Mouse (Mus musculus): ENCODE results near the gene Sigmar1. TPM values are rescaled to one million over a fixed set of nuclear protein-coding genes. Genes with fewer than 3 reads are reported as not detected.

The Sigmar1 gene
- total and polyA plus RNA-seq, 3 experiments = 26.4 to 97.5 (median 60.7) TPM

DNA sequence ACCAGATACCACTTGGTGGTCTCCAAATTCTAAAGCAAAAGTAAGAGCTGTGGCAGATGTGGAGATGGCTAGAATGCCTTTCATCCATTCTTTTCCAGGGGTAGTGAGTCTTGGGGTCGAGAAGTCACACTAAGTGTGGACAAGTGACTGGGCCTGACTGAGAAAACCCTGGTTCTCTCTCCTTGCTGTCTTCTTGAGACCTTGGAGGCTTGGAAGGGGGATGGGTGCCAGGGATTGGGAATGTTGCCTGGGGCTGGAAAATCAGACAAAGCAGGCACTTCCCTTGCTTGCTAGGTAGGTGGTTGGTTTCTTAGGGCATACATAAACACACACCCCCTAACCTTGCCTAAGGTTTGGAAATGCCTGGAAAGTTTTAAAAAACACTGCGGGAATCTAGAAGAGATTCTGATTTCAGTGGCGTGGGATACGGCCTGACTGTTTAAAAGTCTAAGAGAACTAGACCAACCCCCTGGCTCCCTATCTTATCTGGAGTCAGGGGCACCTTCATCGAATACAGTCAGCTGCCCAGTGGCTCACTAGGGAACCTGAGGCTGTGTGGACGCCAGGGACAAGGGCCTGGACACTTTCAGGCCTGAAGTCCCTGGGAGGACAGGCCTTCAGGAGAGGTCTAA, 3.8 kb upstream of the Sigmar1 start:
- Histone ChIP-seq H3K36me3 (replicated peaks in 1 of 2; ENCODE audit: control insufficient read depth in 1 of 2, insufficient read depth in 1 of 2, low read length in 1 of 2) (peaks cover 13 to 49% of the 10 kb centered on the region in 2 experiments), H3K4me2 (ENCODE audit: insufficient read depth, low read depth, poor library complexity, severe bottlenecking) (no peak overlapping the region), H3K79me2 (replicated peaks; ENCODE audit: control insufficient read depth, extremely low read depth, insufficient read depth, poor library complexity, severe bottlenecking) (no peaks in the 10 kb centered on the region), H3K27ac (ENCODE audit: insufficient read depth, low read depth) (no peak overlapping the region), H3K27me3 (replicated peaks) (no peaks in the 10 kb centered on the region), H3K4me1 (ENCODE audit: control insufficient read depth in 1 of 2, insufficient read depth in 2 of 2) (peaks cover 5 to 25% of the 10 kb centered on the region in 2 experiments), H3K9me3 (replicated peaks; ENCODE audit: low read length) (no peaks in the 10 kb centered on the region), H3K4me3 (replicated peaks in 1 of 3; ENCODE audit: low read depth in 2 of 3, low read length in 2 of 3, poor library complexity in 1 of 3) (no peak overlapping the region), H3K9ac (ENCODE audit: insufficient read depth, low read depth) (no peak overlapping the region)
- no peak for TF ChIP-seq MAX (IDR thresholded peaks at IDR 0.05; ENCODE audit: low read length)
- TF ChIP-seq EP300 (IDR thresholded peaks at IDR 0.05; ENCODE audit: low read length) = no peak
- TF ChIP-seq GABPA (IDR thresholded peaks at IDR 0.05; ENCODE audit: insufficient replicate concordance, low read depth, low read length) = no peak
- TF ChIP-seq RAD21 (IDR thresholded peaks at IDR 0.05; ENCODE audit: low read depth, low read length) = no peak
- no peak for TF ChIP-seq POLR2AphosphoS2 (IDR thresholded peaks at IDR 0.05; ENCODE audit: low read depth, low read length)
- no peak for TF ChIP-seq NELFE (IDR thresholded peaks at IDR 0.05; ENCODE audit: low read depth, low read length)
- TF ChIP-seq IRF4 (IDR thresholded peaks at IDR 0.05; ENCODE audit: low read depth, low read length) = no peak
- no peak for TF ChIP-seq CHD1 (IDR thresholded peaks at IDR 0.05; ENCODE audit: low read depth, low read length)
- no peak for TF ChIP-seq MYC (IDR thresholded peaks at IDR 0.05; ENCODE audit: low read depth, low read length)
- no peak for TF ChIP-seq ZNF384 (IDR thresholded peaks at IDR 0.05; ENCODE audit: low read depth, low read length)
- TF ChIP-seq MAFK (IDR thresholded peaks at IDR 0.05; ENCODE audit: insufficient replicate concordance, low read length) = no peak
- TF ChIP-seq NRF1 (IDR thresholded peaks at IDR 0.05; ENCODE audit: low read depth, low read length) = no peak
- no peak for TF ChIP-seq JUND (conservative IDR thresholded peaks at IDR 0.05; ENCODE audit: low read depth, low read length)
- TF ChIP-seq ZKSCAN1 (IDR thresholded peaks at IDR 0.05; ENCODE audit: borderline replicate concordance, low read depth, low read length) = no peak
- dilution Hi-C loops (cut with MboI; ENCODE audit: extremely low pct_ligation_motif_present, extremely low pct_unique_long_range_greater_than_20kb, low sequenced_read_pairs) = no loop called here
- in situ Hi-C loops (cut with MboI; ENCODE audit: low pct_ligation_motif_present, low pct_unique_long_range_greater_than_20kb, low sequenced_read_pairs) = no loop called here
- no peak for DNase-seq (ENCODE audit: extremely low read depth)

- H3K4me2 ChIP-seq (ENCODE audit: insufficient read depth, low read depth, poor library complexity, severe bottlenecking) = no peak overlapping the region
- no peaks in the 10 kb centered on the region for H3K79me2 ChIP-seq (replicated peaks; ENCODE audit: control insufficient read depth, extremely low read depth, insufficient read depth, poor library complexity, severe bottlenecking)
- dilution Hi-C loops (cut with MboI; ENCODE audit: extremely low pct_ligation_motif_present, extremely low pct_unique_long_range_greater_than_20kb, low sequenced_read_pairs) = no loop called here
- in situ Hi-C loops (cut with MboI; ENCODE audit: low pct_ligation_motif_present, low pct_unique_long_range_greater_than_20kb, low sequenced_read_pairs) = no loop called here
- peaks cover 6 to 27% of the 10 kb centered on the region in 2 experiments for H3K4me1 ChIP-seq (ENCODE audit: control insufficient read depth in 1 of 2, insufficient read depth in 2 of 2)
- no peaks in the 10 kb centered on the region for H3K27me3 ChIP-seq (replicated peaks)
- TF ChIP-seq ZMIZ1 (IDR thresholded peaks at IDR 0.05; ENCODE audit: low read depth, low read length) (no peak), POLR2A (IDR thresholded peaks at IDR 0.05; ENCODE audit: low read depth, low read length) (no peak), ZNF384 (IDR thresholded peaks at IDR 0.05; ENCODE audit: low read depth, low read length) (no peak), MAFK (IDR thresholded peaks at IDR 0.05; ENCODE audit: insufficient replicate concordance, low read length) (no peak)
- no peak for DNase-seq (ENCODE audit: extremely low read depth)
- peaks cover 13 to 49% of the 10 kb centered on the region in 2 experiments for H3K36me3 ChIP-seq (replicated peaks in 1 of 2; ENCODE audit: control insufficient read depth in 1 of 2, insufficient read depth in 1 of 2, low read length in 1 of 2)
- H3K27ac ChIP-seq (ENCODE audit: insufficient read depth, low read depth) = no peak overlapping the region
- H3K9ac ChIP-seq (ENCODE audit: insufficient read depth, low read depth) = no peak overlapping the region
- H3K9me3 ChIP-seq (replicated peaks; ENCODE audit: low read length) = no peaks in the 10 kb centered on the region
- H3K4me3 ChIP-seq (replicated peaks in 1 of 3; ENCODE audit: low read depth in 2 of 3, low read length in 2 of 3, poor library complexity in 1 of 3) = no peak overlapping the region
Observed at GRCm38 (mm10) chr4:41759206-41759605, 3.2 kb upstream of the Sigmar1 start.

Measured in CH12.LX (cell line).